ENCODE assay signal across 14 mouse cellular contexts in the genomic region with DNA sequence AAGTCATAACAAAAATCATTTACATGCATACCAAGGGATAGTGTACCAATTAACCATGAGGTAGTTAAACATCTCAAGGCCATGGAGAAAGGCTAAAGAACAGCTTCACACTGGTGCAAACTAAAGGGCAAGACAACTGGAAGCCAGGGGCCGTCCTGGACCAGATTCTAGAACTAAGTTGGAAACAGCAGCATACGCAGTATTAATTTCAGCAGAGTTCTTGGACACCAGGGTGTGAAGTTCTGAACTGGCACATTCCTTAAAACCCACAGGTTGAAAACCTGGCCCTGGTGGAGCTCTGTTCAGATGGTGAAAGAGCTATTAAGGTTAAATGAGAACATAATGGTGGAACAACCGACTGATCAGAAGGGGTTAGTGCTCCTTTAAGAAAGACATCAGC.
"Had no signal": no experiment of that assay in that cellular context is flagged by ENCODE, and none has a peak within 500 bp of the region (broad histone marks: within the 10 kb centered on the region; RNA-seq: fewer than 3 reads in every experiment).

No protein-coding gene starts in this region.

- H3K36me3 ChIP-seq: liver, embryonic 13.5 days; midbrain, embryonic 12.5 days; midbrain, embryonic 15.5 days; neural tube, embryonic 12.5 days; neural tube, embryonic 15.5 days had no signal

- DNase-seq: layer of hippocampus, adult 9-11 months; liver, embryonic 13.5 days; lung, embryonic 14.5 days; right cerebral cortex, adult 18-20 months; right cerebral cortex, postnatal 14 days; right cerebral cortex, postnatal 4 days; thymus, postnatal 25 days had no signal

- H3K4me3 ChIP-seq: layer of hippocampus, adult 2 months; left cerebral cortex, adult 2 months; liver, embryonic 13.5 days; midbrain, embryonic 12.5 days; midbrain, embryonic 15.5 days; neural tube, embryonic 12.5 days; neural tube, embryonic 15.5 days had no signal

- H3K27me3 ChIP-seq: liver, embryonic 13.5 days; midbrain, embryonic 12.5 days; midbrain, embryonic 15.5 days; neural tube, embryonic 12.5 days; neural tube, embryonic 15.5 days had no signal

- H3K27ac ChIP-seq: layer of hippocampus, adult 2 months; left cerebral cortex, adult 2 months; liver, embryonic 13.5 days; macrophage; midbrain, embryonic 12.5 days; midbrain, embryonic 15.5 days; neural tube, embryonic 12.5 days; neural tube, embryonic 15.5 days had no signal
